Mouse (Mus musculus) layer of hippocampus, adult 18-20 months (tissue): ENCODE results near the gene Vmn1r103. TPM values are rescaled to one million over a fixed set of nuclear protein-coding genes. Genes with fewer than 3 reads are reported as not detected.
"Not testable (repeated sequence)": the region's sequence is repeated elsewhere in the genome, so short reads cannot be mapped to it uniquely, and the experiment has no call there.

Experiments
- DNase-seq, 2 experiments: peaks; one replicate each; pipeline ENCODE4 v3.0.0; 2022; ENCODE audit warnings: low spot score in 2 of 2
- long read RNA-seq: library from polyadenylated mRNA; stranded (forward); transcript quantifications from one replicate; pipeline ENCODE4 v2.0.0, GENCODE M21; 2021
- total RNA-seq, 2 experiments: library from RNA; stranded (reverse); gene quantifications; 2 replicates each; pipeline ENCODE4 v1.2.3; 2021

Vmn1r103 gene
- not detected for total RNA-seq
- long read RNA-seq, result 0 reads

DNA sequence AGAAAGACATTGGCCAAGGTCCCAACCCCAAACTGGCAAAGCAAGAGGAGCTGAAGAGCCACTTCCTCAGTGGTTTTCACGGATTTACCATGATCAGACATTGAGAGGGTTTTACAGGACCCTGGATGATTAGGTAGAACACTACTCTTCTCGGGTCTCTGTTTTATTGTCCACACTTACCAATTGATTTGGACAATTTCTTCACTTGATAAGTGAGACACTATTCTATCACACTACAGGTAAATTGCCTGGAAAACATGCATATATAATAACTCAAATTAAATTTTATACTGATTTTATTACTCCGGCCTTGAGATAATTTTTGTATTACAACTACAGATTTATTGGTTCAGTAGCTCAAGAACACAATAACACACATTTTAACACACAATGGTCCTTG lies at the start of gene Vmn1r103:
Vmn1r103 (minus strand) TSS at position 101 of the 400 bp plus-strand sequence.
- not testable (repeated sequence) for DNase-seq

DNA sequence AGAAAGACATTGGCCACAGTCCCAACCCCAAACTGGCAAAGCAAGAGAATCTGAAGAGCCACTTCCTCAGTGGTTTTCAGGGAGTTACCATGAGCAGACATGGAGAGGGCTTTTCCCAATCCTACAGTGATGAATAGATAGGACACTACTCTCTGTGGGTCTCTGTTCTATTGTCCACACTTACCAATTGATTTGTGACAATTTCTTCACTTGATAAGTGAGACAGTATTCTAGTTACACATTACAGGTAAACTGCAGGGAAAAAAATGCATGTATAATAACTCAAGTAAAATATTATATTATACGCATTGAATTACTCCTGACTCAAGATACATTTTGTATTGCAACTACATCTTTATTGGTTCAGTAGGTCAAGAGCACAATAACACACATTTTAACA lies 35.3 kb upstream of the Vmn1r103 start, which contains the start of gene Gm5726:
Gm5726 (minus strand) TSS at position 101 of the 400 bp plus-strand sequence.
- DNase-seq, result not testable (repeated sequence)

DNA sequence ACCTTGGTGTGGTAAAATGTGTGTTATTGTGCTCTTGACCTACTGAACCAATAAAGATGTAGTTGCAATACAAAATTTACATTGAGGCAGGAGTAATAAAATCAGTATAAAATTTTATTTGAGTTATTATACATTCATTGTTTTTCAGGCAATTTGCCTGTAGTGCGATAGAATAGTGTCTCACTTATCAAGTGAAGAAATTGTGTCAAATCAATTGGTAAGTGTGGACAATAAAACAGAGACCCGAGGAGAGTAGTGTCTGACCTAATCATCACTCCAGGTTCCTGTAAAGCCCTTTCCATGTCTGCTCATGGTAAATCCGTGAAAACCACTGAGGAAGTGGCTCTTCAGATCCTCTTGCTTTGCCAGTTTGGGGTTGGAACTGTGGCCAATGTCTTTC lies 23.2 kb upstream of the Vmn1r103 start, which contains the start of gene Vmn1r104:
Vmn1r104 (plus strand) TSS at position 301 of the 400 bp plus-strand sequence.
- not testable (repeated sequence) for DNase-seq

DNA sequence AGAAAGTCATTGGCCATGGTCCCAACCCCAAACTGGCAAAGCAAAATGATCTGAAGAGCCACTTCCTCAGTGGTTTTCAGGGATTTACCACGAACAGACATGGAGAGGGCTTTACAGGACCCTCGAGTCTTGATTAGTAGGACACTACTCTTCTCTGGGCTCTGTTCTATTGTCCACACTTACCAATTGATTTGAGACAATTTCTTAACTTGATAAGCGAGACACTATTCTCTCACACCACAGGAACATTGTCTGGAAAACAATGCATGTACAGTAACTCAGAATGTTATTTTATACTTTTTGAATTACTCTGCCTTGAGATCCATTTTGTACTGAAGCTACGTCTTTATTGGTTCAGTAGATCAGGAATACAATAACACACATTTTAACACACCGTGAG lies 35.5 kb downstream of the Vmn1r103 start, which contains the start of gene Gm10670:
Gm10670 (minus strand) TSS at position 101 of the 400 bp plus-strand sequence.
- DNase-seq, result not testable (repeated sequence)

Other genes with a start within 250 kb of the Vmn1r103 start
- not detected for gene Gm5890, start 247.7 kb downstream of the Vmn1r103 start, total RNA-seq
- not detected for gene Gm4133, start 176.5 kb downstream of the Vmn1r103 start, total RNA-seq
- gene Gm5728, start 135.1 kb downstream of the Vmn1r103 start, total RNA-seq, result not detected
- gene Vmn1r100, start 92.6 kb downstream of the Vmn1r103 start, total RNA-seq, result not detected
- not detected for gene Vmn1r101, start 67.9 kb downstream of the Vmn1r103 start, total RNA-seq
- gene Gm10670, start 35.6 kb downstream of the Vmn1r103 start, total RNA-seq, result not detected
- gene Vmn1r104, start 23.3 kb upstream of the Vmn1r103 start, total RNA-seq, result not detected
- gene Gm5726, start 35.2 kb upstream of the Vmn1r103 start, total RNA-seq, result not detected
- gene Gm4141, start 65.7 kb upstream of the Vmn1r103 start, total RNA-seq, result not detected
- gene Gm4513, start 88.5 kb upstream of the Vmn1r103 start, total RNA-seq, result not detected
- not detected for gene Vmn1r107, start 158.4 kb upstream of the Vmn1r103 start, total RNA-seq
- gene Vmn1r111, start 192.7 kb upstream of the Vmn1r103 start, total RNA-seq, result not detected
- gene Gm10668, start 220.1 kb upstream of the Vmn1r103 start, total RNA-seq, result not detected